Mouse (Mus musculus) heart, embryonic 11.5 days (tissue): ENCODE data around the gene Gm14685. TPM values are rescaled to one million over a fixed set of nuclear protein-coding genes. Genes with fewer than 3 reads are reported as not detected.

ENCODE experiments used
- polyA plus RNA-seq: library from polyadenylated mRNA; unstranded; fragments of >200 nt; fragmentation: Nextera tagmentation; extraction: Ambion mirVana; gene quantifications from 2 replicates; pipeline ENCODE4 v1.2.1, GENCODE M21; 2014

The Gm14685 gene
- polyA plus RNA-seq, 1 experiment from 2014 or later, result 0.14 TPM

Other genes with a start within 250 kb of the Gm14685 start
- 69.8 and 72.3 TPM in 2 replicates for gene Cetn2, start 198.6 kb upstream of the Gm14685 start, polyA plus RNA-seq
- 20.8 and 22.1 TPM in 2 replicates for gene Nsdhl, start 198.5 kb upstream of the Gm14685 start, polyA plus RNA-seq
- gene Zfp185, start 129.7 kb upstream of the Gm14685 start, polyA plus RNA-seq, result 6.1 and 6.9 TPM in 2 replicates
- 0.17 TPM in 1 of 2 replicates, not detected in the other for gene Pnma5, start 79.9 kb upstream of the Gm14685 start, polyA plus RNA-seq
- gene Pnma3, start 52.3 kb upstream of the Gm14685 start, polyA plus RNA-seq, result 0.08 TPM in 1 of 2 replicates, not detected in the other
- 0.38 and 1.1 TPM in 2 replicates for gene Xlr4a, start 34.6 kb upstream of the Gm14685 start, polyA plus RNA-seq
- gene Xlr3a, start 20.0 kb upstream of the Gm14685 start, polyA plus RNA-seq, result 1.9 and 2.2 TPM in 2 replicates
- not detected in 2 replicates for gene Xlr5b, start 31.7 kb downstream of the Gm14685 start, polyA plus RNA-seq
- gene DXBay18, start 32.4 kb downstream of the Gm14685 start, polyA plus RNA-seq, result not detected in 2 replicates
- not detected in 2 replicates for gene Spin2d, start 59.9 kb downstream of the Gm14685 start, polyA plus RNA-seq
- gene Xlr3b, start 75.2 kb downstream of the Gm14685 start, polyA plus RNA-seq, result 7.2 and 7.4 TPM in 2 replicates
- 0.44 and 0.76 TPM in 2 replicates for gene Xlr4b, start 97.3 kb downstream of the Gm14685 start, polyA plus RNA-seq
- gene F8a, start 111.2 kb downstream of the Gm14685 start, polyA plus RNA-seq, result 8.4 and 9.2 TPM in 2 replicates
- gene Xlr4c, start 126.1 kb downstream of the Gm14685 start, polyA plus RNA-seq, result 0.20 and 0.62 TPM in 2 replicates
- gene Xlr3c, start 148.3 kb downstream of the Gm14685 start, polyA plus RNA-seq, result not detected in 2 replicates
- not detected in 2 replicates for gene Xlr5a, start 175.9 kb downstream of the Gm14685 start, polyA plus RNA-seq
- not detected in 2 replicates for gene Xlr5c, start 175.9 kb downstream of the Gm14685 start, polyA plus RNA-seq
- gene Gm45015, start 219.8 kb downstream of the Gm14685 start, polyA plus RNA-seq, result not detected in 2 replicates
- 12.3 and 14.4 TPM in 2 replicates for gene Zfp275, start 225.6 kb downstream of the Gm14685 start, polyA plus RNA-seq